Mouse (Mus musculus): ENCODE measurements around the gene Ebf1. TPM values are rescaled to one million over a fixed set of nuclear protein-coding genes. Genes with fewer than 3 reads are reported as not detected.
"Not testable (repeated sequence)": the region's sequence is repeated elsewhere in the genome, so short reads cannot be mapped to it uniquely, and the experiment has no call there.

The Ebf1 gene
- 1 to 10 TPM; 3.3 to 3.6 TPM for total RNA-seq (2021)
- long read RNA-seq, experiment 1 = 0 reads
- long read RNA-seq, experiment 2 = 0 reads

GRCm38 (mm10) chr11:44616788-44617712, at the start of gene Ebf1:
Gene Ebf1, plus strand, starts transcription at chr11:44617317.
- intact Hi-C loops (cut with DNase I) = loop anchor here (10.0 kb wide), 1 partner anchor 1118 kb away; no protein-coding TSS in a partner anchor
- no peak for TF ChIP-seq CTCF (IDR thresholded peaks at IDR 0.05)
- Histone ChIP-seq H3K4me3 (peak within 1 kb of the TSS; percentile 46), H3K27ac (peak within 1 kb of the TSS; percentile 58; the same call in 1 of the 2 replicates)
- peak in 1 of 2 experiments; percentile 53 for DNase-seq (ENCODE audit: extremely low spot score in 1 of 2, low spot score in 2 of 2)

- H3K4me3 ChIP-seq; H3K27ac ChIP-seq; DNase-seq (ENCODE audit: extremely low spot score in 1 of 2, low spot score in 2 of 2); intact Hi-C loops (cut with DNase I): not testable (repeated sequence)
Measured at GRCm38 (mm10) chr11:44570336-44570735, 46.8 kb upstream of the Ebf1 start.

GRCm38 (mm10) chr11:44572781-44573180, 44.3 kb upstream of the Ebf1 start:
- Histone ChIP-seq H3K4me3 (no peak overlapping the region), H3K27ac (no peak overlapping the region)
- TF ChIP-seq CTCF (IDR thresholded peaks at IDR 0.05) = no peak
- no peak for DNase-seq (ENCODE audit: extremely low spot score in 1 of 2, low spot score in 2 of 2)
- intact Hi-C loops (cut with DNase I) = no loop called here

GRCm38 (mm10) chr11:44573396-44573795, 43.7 kb upstream of the Ebf1 start:
- no peak for TF ChIP-seq CTCF (IDR thresholded peaks at IDR 0.05)
- no peak overlapping the region for H3K4me3 ChIP-seq
- intact Hi-C loops (cut with DNase I) = no loop called here
- no peak for DNase-seq (ENCODE audit: extremely low spot score in 1 of 2, low spot score in 2 of 2)
- no peak overlapping the region for H3K27ac ChIP-seq

- no peak overlapping the region for H3K4me3 ChIP-seq
- no peak overlapping the region for H3K27ac ChIP-seq
- DNase-seq (ENCODE audit: extremely low spot score in 1 of 2, low spot score in 2 of 2) = no peak
- no peak for TF ChIP-seq CTCF (IDR thresholded peaks at IDR 0.05)
- intact Hi-C loops (cut with DNase I) = no loop called here
Measured at GRCm38 (mm10) chr11:44574391-44574790, 42.7 kb upstream of the Ebf1 start.

GRCm38 (mm10) chr11:44574820-44575219, 42.3 kb upstream of the Ebf1 start:
- intact Hi-C loops (cut with DNase I) = no loop called here
- Histone ChIP-seq H3K27ac (no peak overlapping the region), H3K4me3 (no peak overlapping the region)
- no peak for TF ChIP-seq CTCF (IDR thresholded peaks at IDR 0.05)
- no peak for DNase-seq (ENCODE audit: extremely low spot score in 1 of 2, low spot score in 2 of 2)

- Histone ChIP-seq H3K4me3 (no peak overlapping the region), H3K27ac (no peak overlapping the region)
- intact Hi-C loops (cut with DNase I) = no loop called here
- TF ChIP-seq CTCF (IDR thresholded peaks at IDR 0.05) = no peak
- DNase-seq (ENCODE audit: extremely low spot score in 1 of 2, low spot score in 2 of 2) = no peak
Measured at GRCm38 (mm10) chr11:44577911-44578310, 39.2 kb upstream of the Ebf1 start.

- H3K27ac ChIP-seq = no peak overlapping the region
- intact Hi-C loops (cut with DNase I) = loop anchor here (10.0 kb wide), 1 partner anchor 1634 kb away; no protein-coding TSS in a partner anchor
- no peak overlapping the region for H3K4me3 ChIP-seq
- TF ChIP-seq CTCF (IDR thresholded peaks at IDR 0.05) = peak; percentile 50
- no peak for DNase-seq (ENCODE audit: extremely low spot score in 1 of 2, low spot score in 2 of 2)
Measured at GRCm38 (mm10) chr11:44581277-44581683, 35.8 kb upstream of the Ebf1 start.

GRCm38 (mm10) chr11:44586047-44586696, 30.9 kb upstream of the Ebf1 start:
- DNase-seq (ENCODE audit: extremely low spot score in 1 of 2, low spot score in 2 of 2) = peak; percentile 68 to 74
- intact Hi-C loops (cut with DNase I) = loop anchor here (2.0 to 10.0 kb wide), 4 partner anchors 953 to 1629 kb away; no protein-coding TSS in a partner anchor
- Histone ChIP-seq H3K27ac (no peak overlapping the region), H3K4me3 (no peak overlapping the region)
- TF ChIP-seq CTCF (IDR thresholded peaks at IDR 0.05) = peak; percentile 96

GRCm38 (mm10) chr11:44593016-44593415, 24.1 kb upstream of the Ebf1 start:
- intact Hi-C loops (cut with DNase I) = no loop called here
- TF ChIP-seq CTCF (IDR thresholded peaks at IDR 0.05) = no peak
- no peak for DNase-seq (ENCODE audit: extremely low spot score in 1 of 2, low spot score in 2 of 2)
- Histone ChIP-seq H3K27ac (no peak overlapping the region), H3K4me3 (no peak overlapping the region)

GRCm38 (mm10) chr11:44594768-44595167, 22.3 kb upstream of the Ebf1 start:
- Histone ChIP-seq H3K4me3 (no peak overlapping the region), H3K27ac (no peak overlapping the region)
- DNase-seq (ENCODE audit: extremely low spot score in 1 of 2, low spot score in 2 of 2) = no peak
- intact Hi-C loops (cut with DNase I) = no loop called here
- no peak for TF ChIP-seq CTCF (IDR thresholded peaks at IDR 0.05)

- intact Hi-C loops (cut with DNase I) = no loop called here
- DNase-seq (ENCODE audit: extremely low spot score in 1 of 2, low spot score in 2 of 2) = no peak
- Histone ChIP-seq H3K4me3 (no peak overlapping the region), H3K27ac (no peak overlapping the region)
- no peak for TF ChIP-seq CTCF (IDR thresholded peaks at IDR 0.05)
Measured at GRCm38 (mm10) chr11:44606881-44607280, 10.2 kb upstream of the Ebf1 start.
